Mouse (Mus musculus): Measurements from ENCODE around the gene Ift43.

DNA sequence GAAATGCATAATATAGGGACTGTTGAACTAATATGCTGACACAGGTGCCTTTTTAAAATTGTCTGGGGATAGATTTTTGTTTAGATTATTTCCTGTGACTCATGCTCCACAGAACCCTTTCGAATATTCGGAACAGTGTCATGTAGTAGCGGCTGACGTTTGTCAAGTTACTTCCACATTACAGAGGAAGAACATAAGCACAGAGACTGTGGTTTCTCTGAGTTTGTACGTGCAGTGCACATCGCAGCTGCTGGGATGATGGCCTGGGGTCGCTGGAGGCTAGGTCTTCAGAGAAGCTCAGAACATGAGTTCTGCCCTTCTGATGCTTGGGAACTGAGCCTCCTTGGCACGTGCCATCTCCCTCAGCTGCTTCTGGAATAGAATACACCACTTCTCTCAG is 35.0 kb upstream of the Ift43 start:
- TF ChIP-seq POLR2A (IDR thresholded peaks at IDR 0.05; ENCODE audit: borderline replicate concordance, control insufficient read depth, low read depth, low read length): no peak
- no peak for TF ChIP-seq CTCF (IDR thresholded peaks at IDR 0.05; ENCODE audit: control insufficient read depth, insufficient read depth, low read length)
